Mouse (Mus musculus): ENCODE measurements around the gene Fcho1. TPM values are rescaled to one million over a fixed set of nuclear protein-coding genes. Genes with fewer than 3 reads are reported as not detected.

The Fcho1 gene
- polyA plus RNA-seq, 1 experiment from 2014 or later: 5.0 TPM

DNA sequence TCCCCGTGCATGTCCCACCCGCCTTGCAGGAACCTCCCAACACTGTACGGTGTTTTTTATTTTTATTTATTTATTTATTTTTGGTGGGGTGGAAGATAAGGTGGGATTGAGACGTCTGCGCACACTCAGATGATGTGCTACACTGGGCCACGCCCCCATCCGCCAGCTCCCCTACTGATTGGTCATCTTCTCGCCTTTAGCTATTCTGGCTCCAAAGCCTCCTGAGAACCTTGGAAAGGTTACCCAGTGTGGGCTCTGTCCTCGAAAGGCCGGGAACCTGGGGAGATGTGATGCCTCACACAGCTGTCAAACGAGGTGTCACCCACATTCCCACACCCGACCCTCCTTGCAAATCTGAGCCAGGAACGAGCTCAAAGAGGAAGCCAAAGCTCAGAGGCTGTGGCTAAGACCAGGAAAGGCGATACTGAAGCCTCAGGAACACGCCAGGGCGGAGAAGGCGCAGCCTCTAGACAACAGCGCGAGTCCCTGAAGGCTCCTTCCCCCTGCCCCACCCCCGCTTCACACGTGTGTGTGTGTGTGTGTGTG is 2.8 kb upstream of the Fcho1 start:
- Histone ChIP-seq H3K36me3 (replicated peaks; ENCODE audit: control insufficient read depth, insufficient read depth, low read depth, low read length) (no peaks in the 10 kb centered on the region), H3K4me3 (ENCODE audit: low read depth, low read length) (0 out of 2 replicates have a peak overlapping the region, but pooled peaks have one; percentile 1), H3K9ac (replicated peaks; ENCODE audit: low read length) (no peak overlapping the region), H3K4me1 (ENCODE audit: control insufficient read depth, insufficient read depth, low read length) (peaks cover 4% of the 10 kb centered on the region; the same call in 1 of the 2 replicates), H3K4me2 (ENCODE audit: low read depth, low read length) (peak overlapping the region; percentile 55), H3K27ac (replicated peaks; ENCODE audit: low read depth, low read length) (no peak overlapping the region), H3K9me3 (replicated peaks; ENCODE audit: control insufficient read depth, low read length) (no peaks in the 10 kb centered on the region), H3K27me3 (ENCODE audit: control insufficient read depth, insufficient read depth, low read length) (peaks cover 3% of the 10 kb centered on the region; the same call in 1 of the 2 replicates)
- 6% methylated on average over 19 of the region's 21 CpGs for WGBS
- ATAC-seq (replicated peaks; ENCODE audit: insufficient number of reproducible peaks, low FRiP score, low TSS enrichment, low read depth) (peak; percentile 21; the same call in 1 of the 2 replicates), DNase-seq (ENCODE audit: low spot score) (peak; percentile 51)

DNA sequence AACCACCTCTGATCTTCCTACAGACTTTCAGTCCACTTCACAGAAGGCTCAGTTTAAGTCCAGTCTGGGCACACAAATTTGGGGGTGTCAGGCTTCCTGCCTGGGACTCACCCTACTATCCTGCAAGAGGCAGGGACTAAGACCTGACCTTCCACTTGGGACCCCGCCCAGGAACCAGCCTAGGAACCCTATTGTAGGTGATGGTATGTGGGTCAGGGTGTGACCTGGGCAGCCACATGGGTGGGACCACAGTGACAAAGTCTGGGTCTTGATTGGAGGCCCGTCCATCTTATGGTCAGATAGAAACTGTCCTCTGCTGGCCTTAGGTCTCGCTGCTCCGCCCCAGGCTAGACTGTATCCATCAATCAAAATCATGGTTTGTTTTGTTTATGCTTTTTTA is 1.1 kb downstream of the Fcho1 start:
- H3K9ac ChIP-seq (replicated peaks; ENCODE audit: low read length): no peak overlapping the region
- no peak overlapping the region for H3K4me3 ChIP-seq (ENCODE audit: low read depth, low read length)
- peaks cover 9% of the 10 kb centered on the region for H3K4me1 ChIP-seq (ENCODE audit: control insufficient read depth, insufficient read depth, low read length)
- H3K9me3 ChIP-seq (replicated peaks; ENCODE audit: control insufficient read depth, low read length): no peaks in the 10 kb centered on the region
- ATAC-seq (replicated peaks; ENCODE audit: insufficient number of reproducible peaks, low FRiP score, low TSS enrichment, low read depth): no peak
- no peak overlapping the region for H3K27ac ChIP-seq (replicated peaks; ENCODE audit: low read depth, low read length)
- no peak overlapping the region for H3K4me2 ChIP-seq (ENCODE audit: low read depth, low read length)
- peaks cover 3% of the 10 kb centered on the region; the same call in 1 of the 2 replicates for H3K27me3 ChIP-seq (ENCODE audit: control insufficient read depth, insufficient read depth, low read length)
- no peaks in the 10 kb centered on the region for H3K36me3 ChIP-seq (replicated peaks; ENCODE audit: control insufficient read depth, insufficient read depth, low read depth, low read length)
- 62% methylated on average over 4 of the region's 4 CpGs for WGBS
- DNase-seq (ENCODE audit: low spot score): no peak

DNA sequence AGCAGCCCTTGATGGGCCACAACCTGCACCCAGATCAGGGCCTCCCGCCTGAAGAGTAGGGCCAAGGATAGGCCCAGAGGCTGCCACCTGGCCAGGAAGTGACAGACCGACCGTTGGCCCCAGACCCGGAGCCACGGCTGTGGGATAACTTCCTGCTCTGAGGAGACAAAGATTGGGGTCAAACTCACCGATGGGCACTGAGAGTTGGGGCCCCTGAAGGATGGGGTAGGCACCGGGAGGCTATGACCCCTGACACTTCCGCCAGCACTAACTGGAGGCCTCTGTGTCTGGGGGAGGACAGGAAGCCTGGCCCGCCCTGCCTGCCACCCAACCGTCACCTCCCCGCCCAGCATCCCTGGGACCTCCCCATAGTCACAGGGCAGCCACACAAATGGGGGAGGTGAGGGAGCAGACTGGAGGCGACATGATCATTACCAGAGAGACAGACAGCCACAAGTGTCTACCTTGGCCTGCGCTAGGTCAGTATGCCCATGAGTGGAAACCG is 2.4 kb downstream of the Fcho1 start:
- no peak for DNase-seq (ENCODE audit: low spot score)
- no peak overlapping the region for H3K4me3 ChIP-seq (ENCODE audit: low read depth, low read length)
- H3K27me3 ChIP-seq (ENCODE audit: control insufficient read depth, insufficient read depth, low read length): peaks cover 3% of the 10 kb centered on the region; the same call in 1 of the 2 replicates
- H3K9ac ChIP-seq (replicated peaks; ENCODE audit: low read length): no peak overlapping the region
- ATAC-seq (replicated peaks; ENCODE audit: insufficient number of reproducible peaks, low FRiP score, low TSS enrichment, low read depth): no peak
- H3K4me1 ChIP-seq (ENCODE audit: control insufficient read depth, insufficient read depth, low read length): peaks cover 9% of the 10 kb centered on the region
- H3K9me3 ChIP-seq (replicated peaks; ENCODE audit: control insufficient read depth, low read length): no peaks in the 10 kb centered on the region
- WGBS: 57% methylated on average over 14 of the region's 14 CpGs
- H3K27ac ChIP-seq (replicated peaks; ENCODE audit: low read depth, low read length): no peak overlapping the region
- no peak overlapping the region for H3K4me2 ChIP-seq (ENCODE audit: low read depth, low read length)
- H3K36me3 ChIP-seq (replicated peaks; ENCODE audit: control insufficient read depth, insufficient read depth, low read depth, low read length): no peaks in the 10 kb centered on the region

DNA sequence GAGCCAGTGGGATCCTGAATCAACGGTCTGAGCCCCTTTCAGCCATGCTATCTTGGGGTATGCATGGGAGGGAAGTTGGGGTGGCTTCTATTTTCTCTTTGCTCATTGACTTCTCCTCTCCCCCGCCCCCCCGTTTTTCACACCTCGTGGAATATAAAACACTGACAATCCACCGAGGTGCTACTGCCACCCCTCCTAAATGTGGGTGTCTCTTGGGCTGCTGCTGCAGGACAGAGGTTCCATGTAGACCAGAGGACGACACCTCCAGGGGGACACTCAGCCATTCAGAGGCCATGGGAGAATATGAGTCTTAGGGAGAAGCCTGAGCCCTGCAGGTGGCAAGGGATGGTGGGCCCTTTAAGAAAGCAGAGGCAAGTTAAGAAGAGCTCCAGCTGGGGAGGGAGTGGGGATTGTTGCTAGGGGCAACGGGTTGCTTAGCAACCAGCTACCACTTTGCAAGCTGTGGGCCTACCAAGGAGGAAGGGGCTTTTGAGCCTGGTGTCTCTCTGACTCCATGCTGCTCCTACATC is 5.5 kb downstream of the Fcho1 start:
- H3K4me2 ChIP-seq (ENCODE audit: low read depth, low read length): no peak overlapping the region
- ATAC-seq (replicated peaks; ENCODE audit: insufficient number of reproducible peaks, low FRiP score, low TSS enrichment, low read depth) (peak; percentile 63), DNase-seq (ENCODE audit: low spot score) (peak; percentile 83)
- H3K27ac ChIP-seq (replicated peaks; ENCODE audit: low read depth, low read length): no peak overlapping the region
- WGBS: 32% methylated on average over 7 of the region's 7 CpGs
- H3K9ac ChIP-seq (replicated peaks; ENCODE audit: low read length): no peak overlapping the region
- peaks cover 6% of the 10 kb centered on the region for H3K4me1 ChIP-seq (ENCODE audit: control insufficient read depth, insufficient read depth, low read length)
- no peak overlapping the region for H3K4me3 ChIP-seq (ENCODE audit: low read depth, low read length)
- H3K36me3 ChIP-seq (replicated peaks; ENCODE audit: control insufficient read depth, insufficient read depth, low read depth, low read length): no peaks in the 10 kb centered on the region
- no peaks in the 10 kb centered on the region; the same call in 1 of the 2 replicates for H3K27me3 ChIP-seq (ENCODE audit: control insufficient read depth, insufficient read depth, low read length)
- H3K9me3 ChIP-seq (replicated peaks; ENCODE audit: control insufficient read depth, low read length): no peaks in the 10 kb centered on the region

DNA sequence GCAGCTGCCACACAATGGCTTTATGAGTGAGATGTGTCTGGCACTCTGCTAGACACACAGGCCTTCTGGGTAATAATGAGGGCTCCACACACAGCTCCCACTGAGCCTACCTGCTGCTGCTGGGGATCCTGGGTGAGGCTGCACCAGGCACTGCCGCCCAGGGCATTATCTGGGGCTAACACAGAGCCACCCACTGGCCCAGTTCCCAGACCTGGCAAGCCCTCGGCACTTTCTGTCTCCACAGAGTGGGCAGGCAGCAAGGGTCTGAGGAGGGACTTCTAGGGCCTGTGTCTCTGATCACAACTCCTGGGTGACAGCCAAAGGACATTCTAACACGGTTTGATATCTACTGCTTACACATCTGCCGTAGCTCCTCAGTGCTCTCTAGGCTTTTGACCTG is 6.3 kb downstream of the Fcho1 start:
- Histone ChIP-seq H3K4me2 (ENCODE audit: low read depth, low read length) (no peak overlapping the region), H3K4me1 (ENCODE audit: control insufficient read depth, insufficient read depth, low read length) (peaks cover 5% of the 10 kb centered on the region), H3K27ac (replicated peaks; ENCODE audit: low read depth, low read length) (no peak overlapping the region), H3K27me3 (ENCODE audit: control insufficient read depth, insufficient read depth, low read length) (no peaks in the 10 kb centered on the region; the same call in 1 of the 2 replicates), H3K36me3 (replicated peaks; ENCODE audit: control insufficient read depth, insufficient read depth, low read depth, low read length) (no peaks in the 10 kb centered on the region), H3K9ac (replicated peaks; ENCODE audit: low read length) (no peak overlapping the region), H3K9me3 (replicated peaks; ENCODE audit: control insufficient read depth, low read length) (no peaks in the 10 kb centered on the region), H3K4me3 (ENCODE audit: low read depth, low read length) (no peak overlapping the region)
- ATAC-seq (replicated peaks; ENCODE audit: insufficient number of reproducible peaks, low FRiP score, low TSS enrichment, low read depth) (no peak), DNase-seq (ENCODE audit: low spot score) (no peak)
- WGBS: 66% methylated on average over 4 of the region's 4 CpGs

DNA sequence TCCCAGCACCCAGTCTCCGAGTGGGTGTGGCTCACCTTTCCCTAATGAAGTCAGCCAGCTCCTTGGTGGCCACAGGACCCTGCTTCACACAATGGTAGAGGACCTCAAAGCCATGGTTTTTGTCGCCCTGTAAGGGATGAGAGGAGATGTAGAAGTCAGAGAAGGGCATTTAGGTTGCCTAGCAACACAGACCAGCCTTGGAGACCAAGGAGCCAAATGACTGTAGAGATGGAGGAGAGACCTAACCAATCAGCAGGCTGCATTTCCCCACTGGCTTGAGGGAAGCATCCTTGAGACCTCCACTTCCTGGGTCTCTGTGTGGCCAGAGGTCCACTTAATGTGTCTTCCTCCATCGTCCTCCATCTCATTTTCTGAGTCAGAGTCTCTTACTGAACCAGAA is 7.3 kb downstream of the Fcho1 start:
- Histone ChIP-seq H3K4me3 (ENCODE audit: low read depth, low read length) (no peak overlapping the region), H3K36me3 (replicated peaks; ENCODE audit: control insufficient read depth, insufficient read depth, low read depth, low read length) (no peaks in the 10 kb centered on the region), H3K4me2 (ENCODE audit: low read depth, low read length) (no peak overlapping the region), H3K9me3 (replicated peaks; ENCODE audit: control insufficient read depth, low read length) (no peaks in the 10 kb centered on the region), H3K9ac (replicated peaks; ENCODE audit: low read length) (no peak overlapping the region), H3K27me3 (ENCODE audit: control insufficient read depth, insufficient read depth, low read length) (no peaks in the 10 kb centered on the region), H3K27ac (replicated peaks; ENCODE audit: low read depth, low read length) (no peak overlapping the region), H3K4me1 (ENCODE audit: control insufficient read depth, insufficient read depth, low read length) (peaks cover 5% of the 10 kb centered on the region)
- WGBS: 35% methylated on average over 3 of the region's 3 CpGs
- ATAC-seq (replicated peaks; ENCODE audit: insufficient number of reproducible peaks, low FRiP score, low TSS enrichment, low read depth) (no peak), DNase-seq (ENCODE audit: low spot score) (no peak)

DNA sequence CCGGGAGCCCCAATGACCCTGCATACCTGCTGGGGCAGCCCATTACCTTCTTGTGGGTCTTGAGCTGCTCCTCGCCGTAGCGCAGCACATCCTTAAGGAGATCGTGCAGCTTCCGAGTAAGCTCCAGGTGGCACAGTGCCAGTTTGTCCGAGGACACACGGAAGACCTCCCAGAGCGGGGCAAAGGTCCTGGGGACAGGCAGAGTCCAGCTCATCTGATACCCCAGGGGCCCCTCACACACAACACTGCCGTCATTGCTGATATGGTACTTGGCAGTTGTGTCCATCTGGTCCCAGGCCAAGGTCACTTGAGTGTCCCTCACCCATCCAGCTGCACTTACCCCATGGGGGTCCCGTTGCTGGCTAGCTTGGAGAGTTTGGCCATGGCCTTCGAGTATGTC is 8.4 kb downstream of the Fcho1 start:
- H3K36me3 ChIP-seq (replicated peaks; ENCODE audit: control insufficient read depth, insufficient read depth, low read depth, low read length): no peaks in the 10 kb centered on the region
- H3K4me3 ChIP-seq (ENCODE audit: low read depth, low read length): no peak overlapping the region
- DNase-seq (ENCODE audit: low spot score) (no peak), ATAC-seq (replicated peaks; ENCODE audit: insufficient number of reproducible peaks, low FRiP score, low TSS enrichment, low read depth) (no peak)
- no peaks in the 10 kb centered on the region for H3K27me3 ChIP-seq (ENCODE audit: control insufficient read depth, insufficient read depth, low read length)
- 89% methylated on average over 12 of the region's 12 CpGs for whole genome bisulfite sequencing
- H3K9me3 ChIP-seq (replicated peaks; ENCODE audit: control insufficient read depth, low read length): no peaks in the 10 kb centered on the region
- no peak overlapping the region for H3K27ac ChIP-seq (replicated peaks; ENCODE audit: low read depth, low read length)
- no peak overlapping the region for H3K9ac ChIP-seq (replicated peaks; ENCODE audit: low read length)
- H3K4me1 ChIP-seq (ENCODE audit: control insufficient read depth, insufficient read depth, low read length): peaks cover 5% of the 10 kb centered on the region
- no peak overlapping the region for H3K4me2 ChIP-seq (ENCODE audit: low read depth, low read length)

DNA sequence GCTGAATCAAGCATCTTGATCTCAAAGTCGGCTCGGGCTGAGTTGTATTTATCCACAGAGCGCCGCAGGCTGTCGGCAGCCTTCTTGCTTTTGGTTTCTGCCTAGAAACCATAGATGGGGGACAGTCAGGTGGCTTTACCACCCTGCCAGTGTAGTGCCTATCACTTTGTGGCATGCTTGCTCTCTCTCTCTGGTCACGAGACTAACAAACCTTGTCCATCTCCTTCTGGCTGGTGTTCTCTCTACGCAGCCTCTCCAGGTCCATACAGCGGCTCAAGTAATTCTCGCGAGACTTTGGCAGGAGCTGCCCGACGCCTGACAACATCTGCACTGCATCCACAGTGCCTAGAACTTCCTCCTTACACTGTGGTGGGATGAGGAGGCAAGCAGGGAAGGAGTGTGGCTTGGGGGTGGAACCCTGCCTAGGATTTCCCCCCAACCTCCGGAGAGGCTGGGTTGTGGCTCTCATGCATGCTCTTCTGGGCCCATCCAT is 8.9 kb downstream of the Fcho1 start:
- H3K4me3 ChIP-seq (ENCODE audit: low read depth, low read length): no peak overlapping the region
- H3K27me3 ChIP-seq (ENCODE audit: control insufficient read depth, insufficient read depth, low read length): no peaks in the 10 kb centered on the region
- no peak overlapping the region for H3K4me2 ChIP-seq (ENCODE audit: low read depth, low read length)
- H3K4me1 ChIP-seq (ENCODE audit: control insufficient read depth, insufficient read depth, low read length): peaks cover 5% of the 10 kb centered on the region
- no peaks in the 10 kb centered on the region for H3K9me3 ChIP-seq (replicated peaks; ENCODE audit: control insufficient read depth, low read length)
- DNase-seq (ENCODE audit: low spot score) (no peak), ATAC-seq (replicated peaks; ENCODE audit: insufficient number of reproducible peaks, low FRiP score, low TSS enrichment, low read depth) (no peak)
- H3K9ac ChIP-seq (replicated peaks; ENCODE audit: low read length): no peak overlapping the region
- H3K36me3 ChIP-seq (replicated peaks; ENCODE audit: control insufficient read depth, insufficient read depth, low read depth, low read length): no peaks in the 10 kb centered on the region
- H3K27ac ChIP-seq (replicated peaks; ENCODE audit: low read depth, low read length): no peak overlapping the region
- 83% methylated on average over 13 of the region's 13 CpGs for WGBS
